Mouse (Mus musculus) urinary bladder, postnatal 14 days (tissue): Measurements from ENCODE around the gene Tvp23b.

Source experiments
- DNase-seq: peaks from one replicate; pipeline ENCODE4 v3.0.0; 2021; ENCODE audit warnings: low spot score

Tvp23b gene

DNA sequence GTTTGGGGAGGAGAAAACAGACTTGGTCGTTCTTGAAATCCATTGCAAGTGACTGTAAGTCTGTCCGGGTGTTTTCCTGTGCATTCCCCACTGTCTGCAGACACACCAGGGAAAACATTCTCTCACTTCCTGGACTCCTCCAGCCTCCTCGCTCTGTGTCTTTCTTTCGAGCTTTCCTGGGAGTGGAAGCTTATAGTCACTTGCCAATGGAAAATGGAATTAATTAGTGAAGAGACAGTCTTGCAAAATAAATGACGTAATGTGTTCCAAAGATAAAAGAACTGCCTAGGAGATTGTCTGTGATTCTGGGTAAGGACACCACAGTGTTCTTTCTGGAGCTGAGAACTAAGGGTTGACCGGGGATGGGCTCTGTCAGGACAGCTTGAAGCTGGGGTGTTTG is 64.3 kb downstream of the Tvp23b start:
- DNase-seq: no peak

DNA sequence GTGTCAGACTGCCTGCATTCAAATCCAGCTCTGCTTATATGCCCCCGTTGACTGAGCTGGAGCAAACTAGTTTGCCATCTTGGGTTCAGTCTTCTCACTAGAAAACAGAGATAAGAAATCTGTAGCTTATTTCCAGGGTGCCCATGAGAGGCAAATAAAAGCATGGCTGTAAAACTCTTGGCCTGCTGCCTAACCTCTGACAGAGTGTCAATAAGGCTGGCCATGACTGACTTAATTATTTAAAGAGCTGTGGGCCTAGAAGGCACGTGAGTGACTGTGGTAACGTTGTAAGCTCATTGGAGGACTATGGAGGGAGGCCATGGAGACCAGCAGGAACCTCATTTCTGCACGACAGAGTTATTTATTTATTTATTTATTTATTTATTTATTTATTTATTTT is 66.3 kb downstream of the Tvp23b start:
- no peak for DNase-seq

DNA sequence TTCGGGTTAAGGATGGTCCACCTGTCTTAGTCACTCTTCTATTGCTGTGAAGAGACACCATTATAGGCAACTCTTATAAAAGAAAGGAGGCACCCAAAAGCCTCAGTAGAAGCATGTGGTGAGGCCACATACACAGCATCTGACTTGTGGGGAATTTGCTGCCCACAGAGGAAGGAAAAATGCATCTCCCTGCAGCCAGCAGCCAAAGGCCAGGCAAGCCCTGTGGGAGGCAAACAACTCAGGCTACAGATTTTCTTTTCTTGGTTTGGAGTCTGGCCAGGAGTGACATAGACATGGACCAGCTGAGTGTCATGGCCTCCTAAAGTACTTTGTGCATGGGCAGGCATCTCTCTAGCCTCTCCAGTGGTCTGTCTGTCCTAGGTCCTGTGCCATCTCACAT is 70.3 kb downstream of the Tvp23b start:
- DNase-seq: no peak

DNA sequence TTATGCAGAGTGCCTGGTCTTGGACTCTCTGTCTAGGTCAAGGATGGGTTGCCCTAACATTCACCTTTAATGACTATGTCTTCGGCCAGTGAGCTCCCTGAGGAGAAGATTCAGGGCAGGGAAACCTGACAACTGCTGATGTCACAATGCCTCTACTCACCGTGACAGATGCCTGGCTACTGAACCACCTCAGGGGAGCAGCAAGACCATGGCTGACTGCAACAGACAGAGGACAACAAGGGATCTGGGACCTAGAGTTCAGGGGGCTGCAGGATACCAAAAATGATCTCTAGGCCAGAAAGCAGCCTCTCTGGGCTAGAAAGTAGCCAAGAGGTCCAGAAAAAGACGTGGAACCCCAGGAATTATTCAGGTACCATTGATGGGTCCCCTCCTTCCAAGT is 71.8 kb downstream of the Tvp23b start, which contains the start of gene Cdrt4:
Cdrt4 (plus strand) TSS at position 182 of the 400 bp plus-strand sequence.
- DNase-seq: no peak

DNA sequence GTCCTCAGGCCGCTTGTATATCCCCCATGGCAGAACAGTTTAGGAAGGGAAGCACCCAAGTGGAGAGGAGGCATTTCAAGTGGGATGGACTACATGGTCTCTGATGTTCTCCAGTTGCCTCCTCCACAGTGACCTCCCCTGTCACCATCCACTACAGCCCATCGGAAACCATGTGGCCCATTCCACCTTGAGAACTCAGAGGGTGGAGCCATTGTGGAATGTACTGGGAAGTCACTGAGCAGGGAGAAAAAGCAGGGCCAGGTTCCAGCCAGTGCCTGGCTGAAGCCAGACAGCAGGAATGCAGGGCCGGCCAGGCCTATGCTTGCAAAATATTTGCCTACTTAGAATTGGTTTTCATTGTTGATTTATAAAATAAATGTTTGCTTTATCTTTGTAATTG is 75.5 kb downstream of the Tvp23b start:
- DNase-seq: peak; percentile 33

DNA sequence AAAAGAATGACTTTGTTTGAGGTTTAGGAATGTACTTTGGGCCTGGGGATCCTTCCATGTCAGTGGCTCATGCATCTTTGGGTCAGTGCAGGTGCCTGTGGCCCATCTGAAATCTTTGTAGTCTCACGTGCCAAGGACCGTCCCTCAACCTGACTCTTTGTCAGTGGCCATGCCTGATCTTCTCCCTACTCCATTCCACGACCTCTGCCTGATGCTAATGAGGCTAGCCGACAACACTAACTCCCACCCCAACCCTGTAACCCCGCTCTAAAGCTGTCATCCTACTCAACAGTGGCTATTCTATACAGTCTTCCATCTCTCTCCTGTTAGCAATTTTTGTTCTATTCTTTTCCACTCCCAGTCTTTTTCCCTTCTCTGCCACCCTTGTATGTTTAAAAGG is 75.9 kb downstream of the Tvp23b start:
- no peak for DNase-seq

DNA sequence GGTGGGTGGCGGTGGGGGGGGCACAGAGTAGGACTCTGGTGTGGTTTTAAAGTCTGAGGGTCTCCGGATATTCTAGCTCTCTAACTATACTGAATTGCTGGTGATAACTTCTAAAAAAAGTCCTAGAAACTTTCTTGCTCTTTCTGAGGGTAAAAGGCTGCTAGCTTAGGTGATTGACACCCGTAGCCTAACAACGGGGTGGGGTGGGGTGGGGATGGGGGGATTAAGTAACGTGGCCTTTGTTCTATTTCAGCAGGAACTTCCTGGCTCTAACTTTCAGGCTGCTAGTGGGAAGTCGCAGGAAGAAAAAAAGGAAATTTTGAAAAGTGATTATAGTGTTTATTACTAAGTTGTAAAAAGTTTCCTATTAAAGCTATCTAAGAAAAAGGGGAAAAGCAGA is 76.5 kb downstream of the Tvp23b start:
- no peak for DNase-seq

DNA sequence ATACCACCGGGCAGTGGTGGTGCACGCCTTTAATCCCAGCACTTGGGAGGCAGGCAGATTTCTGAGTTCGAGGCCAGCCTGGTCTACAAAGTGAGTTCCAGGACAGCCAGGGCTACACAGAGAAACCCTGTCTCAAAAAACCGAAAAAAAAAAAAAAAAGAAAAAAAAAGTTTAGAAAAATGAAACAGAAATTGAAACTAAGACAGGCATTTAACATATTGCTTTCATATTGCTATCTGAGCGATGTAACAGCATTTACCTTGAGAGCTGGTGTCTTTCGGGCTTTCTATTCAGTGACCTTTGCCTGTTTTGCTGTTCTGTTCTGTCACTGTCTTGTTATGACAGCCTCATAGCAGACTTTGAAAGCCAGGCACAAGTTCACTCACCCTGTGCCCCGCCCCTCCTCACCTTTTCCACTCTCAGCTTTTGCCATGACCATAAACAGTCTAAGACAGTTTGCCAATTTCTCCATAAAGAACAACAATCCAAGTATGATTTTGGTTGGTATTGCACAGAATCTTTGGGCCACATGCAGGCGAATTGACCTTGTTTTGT is 78.4 kb downstream of the Tvp23b start:
- DNase-seq: no peak

DNA sequence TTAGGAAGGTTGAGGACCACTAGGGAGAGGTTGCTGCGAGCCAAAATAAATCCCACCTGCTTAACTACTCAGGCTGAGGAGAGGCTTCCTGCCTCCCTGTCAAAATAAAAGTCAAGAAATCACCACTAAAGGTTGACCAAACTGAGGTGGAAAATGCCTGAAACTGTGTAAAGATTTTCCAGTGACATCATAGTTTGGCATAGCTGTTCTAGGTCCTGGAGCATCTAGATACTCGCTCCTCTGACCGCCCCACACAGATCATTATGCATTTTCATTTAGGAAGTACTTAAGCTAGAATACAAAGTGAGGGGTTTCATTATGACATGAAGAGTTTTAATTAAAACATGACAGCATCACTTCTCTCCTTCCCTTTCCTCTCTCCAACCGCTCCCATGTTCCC is 84.0 kb downstream of the Tvp23b start:
- no peak for DNase-seq

DNA sequence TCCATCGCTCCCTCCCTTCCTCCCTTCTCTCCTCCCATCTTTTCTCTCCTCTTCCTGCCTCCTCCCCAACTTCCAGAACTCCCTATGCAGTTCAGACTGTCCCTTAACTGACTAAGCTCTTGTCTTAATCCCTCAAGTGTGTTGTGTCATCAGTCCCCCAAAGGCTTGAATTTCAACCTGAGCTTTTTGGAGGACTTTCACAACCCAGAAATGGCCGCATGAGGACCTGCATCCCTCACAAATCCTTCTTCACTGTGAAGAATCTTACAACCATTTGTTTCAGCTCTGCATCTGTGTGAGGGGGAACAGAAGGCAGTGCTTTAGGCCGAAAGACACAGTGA is 87.1 kb downstream of the Tvp23b start:
- no peak for DNase-seq
